Mouse (Mus musculus): ENCODE results near the gene Gm10553.
A peak's percentile ranks its signal among the peaks of the same experiment; 100 is the strongest.
"Not testable (repeated sequence)": the region's sequence is repeated elsewhere in the genome, so short reads cannot be mapped to it uniquely, and the experiment has no call there.

Gm10553 gene

DNA sequence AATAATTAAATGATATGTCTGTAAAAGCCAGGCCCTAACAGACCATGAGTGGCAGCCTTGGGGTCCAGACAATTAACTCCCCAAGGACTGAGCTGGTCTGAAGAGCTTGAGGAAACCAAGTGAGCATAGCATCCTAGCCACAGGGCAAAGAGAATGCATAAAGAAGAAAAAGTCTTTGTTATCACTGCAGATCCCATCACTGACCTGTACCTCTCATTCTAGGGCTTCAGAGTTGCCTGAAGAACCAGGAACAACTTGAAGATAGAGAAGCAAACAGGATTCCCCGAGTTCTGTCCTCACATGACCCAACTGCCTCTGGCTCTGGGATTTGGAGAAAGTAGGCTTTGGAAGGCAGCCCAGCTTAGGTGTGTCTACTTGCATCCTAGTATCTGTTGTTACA, at the start of gene Gm10553:
TSS of gene Gm10553 (plus strand) at position 301 of the 400 bp plus-strand sequence.
- not testable (repeated sequence) for DNase-seq

GRCm38 (mm10) chr1:85071690-85072089, 28.3 kb upstream of the Gm10553 start:
- not testable (repeated sequence) for DNase-seq

- not testable (repeated sequence) for DNase-seq
These were observed 26.9 kb upstream of the Gm10553 start for GRCm38 (mm10) chr1:85073099-85073498.

GRCm38 (mm10) chr1:85084803-85085202, 15.2 kb upstream of the Gm10553 start:
- not testable (repeated sequence) for DNase-seq

DNA sequence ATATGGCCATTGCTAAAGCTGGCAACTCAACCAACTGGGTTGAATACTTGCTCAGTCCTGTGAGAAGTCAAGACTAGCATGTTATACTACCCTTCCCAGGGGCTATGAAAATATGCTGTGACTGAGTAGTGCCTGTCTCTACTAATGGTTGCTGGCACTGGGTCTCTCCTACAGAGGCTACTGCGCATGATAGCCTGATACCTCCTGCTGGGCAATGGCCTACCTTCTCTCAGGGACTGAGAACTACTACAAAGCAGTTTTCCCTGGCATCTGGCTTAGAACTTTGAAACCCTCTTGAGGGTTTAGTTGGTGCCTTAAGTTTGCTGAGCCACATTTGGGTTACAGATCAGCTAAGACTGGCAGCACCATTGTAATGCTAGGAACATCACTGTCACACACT, 13.8 kb upstream of the Gm10553 start:
- DNase-seq: not testable (repeated sequence)

- not testable (repeated sequence) for DNase-seq
These were observed 7.8 kb upstream of the Gm10553 start for GRCm38 (mm10) chr1:85092169-85092568.

DNA sequence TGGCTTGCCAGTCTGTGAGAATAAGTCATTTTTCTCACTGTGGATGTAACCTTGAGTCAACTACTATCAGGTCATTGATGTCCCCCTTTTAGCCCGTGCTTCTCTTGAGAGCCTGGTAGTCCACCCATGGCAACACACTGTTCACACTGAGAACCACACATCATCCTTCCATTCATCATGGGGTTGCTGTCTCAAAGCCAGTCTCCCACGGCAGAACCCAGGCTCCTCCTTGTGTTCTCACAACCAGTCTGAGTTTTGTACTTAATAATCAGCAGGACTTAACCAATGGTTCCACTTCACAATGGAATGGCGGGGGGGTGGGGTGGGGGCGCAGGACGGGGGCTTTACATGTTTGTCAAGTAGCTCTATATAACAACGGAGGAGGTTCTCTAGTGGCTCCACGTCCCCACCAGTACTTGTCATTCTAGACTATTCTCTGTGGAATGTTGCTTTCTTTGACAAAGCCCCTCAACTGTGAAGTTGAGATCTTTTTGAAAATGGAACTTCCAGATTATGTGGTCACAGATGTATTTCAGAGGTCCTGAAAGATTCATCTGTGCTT, 6.9 kb upstream of the Gm10553 start:
- DNase-seq: not testable (repeated sequence)

DNA sequence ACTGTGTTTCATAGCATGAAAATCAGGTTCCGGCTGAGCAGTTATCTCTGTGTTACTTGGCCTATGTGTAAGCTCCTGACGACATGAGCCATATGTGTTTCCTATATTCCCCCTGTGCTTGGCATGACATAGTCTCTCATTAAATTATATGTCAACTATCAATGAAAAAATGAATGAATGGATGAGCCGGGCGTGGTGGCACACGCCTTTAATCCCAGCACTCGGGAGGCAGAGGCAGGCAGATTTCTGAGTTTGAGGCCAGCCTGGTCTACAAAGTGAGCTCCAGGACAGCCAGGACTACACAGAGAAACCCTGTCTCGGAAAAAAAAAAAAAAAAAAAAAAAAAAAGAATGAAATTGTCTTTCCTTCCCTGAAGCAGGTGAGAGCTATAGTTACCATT, 883 bp upstream of the Gm10553 start:
- not testable (repeated sequence) for DNase-seq

GRCm38 (mm10) chr1:85101754-85102153, 1.8 kb downstream of the Gm10553 start:
- not testable (repeated sequence) for DNase-seq

GRCm38 (mm10) chr1:85105336-85105735, 5.4 kb downstream of the Gm10553 start:
- not testable (repeated sequence) for DNase-seq

DNA sequence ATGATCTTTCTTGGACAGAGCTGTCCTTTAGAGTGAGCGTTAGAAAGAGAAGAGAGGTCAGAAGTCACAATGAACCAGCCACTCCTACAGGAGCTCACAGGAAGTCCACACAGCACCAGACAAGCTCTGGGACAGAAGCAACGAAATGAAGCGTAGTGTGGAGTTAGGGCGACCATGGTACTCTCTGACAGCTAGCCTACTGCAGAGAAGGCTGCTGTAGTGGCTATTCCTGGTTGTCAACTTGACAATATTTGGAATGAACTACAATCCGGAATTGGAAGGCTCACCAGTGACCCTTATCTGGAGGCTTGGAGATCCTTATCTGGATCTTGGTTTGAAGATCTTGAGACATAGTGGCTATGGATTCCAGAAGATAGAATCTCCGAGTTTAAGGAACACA, 6.0 kb downstream of the Gm10553 start:
- not testable (repeated sequence) for DNase-seq

GRCm38 (mm10) chr1:85109753-85110152, 9.8 kb downstream of the Gm10553 start, which contains the start of gene A530032D15Rik:
Gene A530032D15Rik, minus strand, starts transcription at chr1:85109853.
- not testable (repeated sequence) for DNase-seq

GRCm38 (mm10) chr1:85110876-85111275, 10.9 kb downstream of the Gm10553 start:
- not testable (repeated sequence) for DNase-seq

DNA sequence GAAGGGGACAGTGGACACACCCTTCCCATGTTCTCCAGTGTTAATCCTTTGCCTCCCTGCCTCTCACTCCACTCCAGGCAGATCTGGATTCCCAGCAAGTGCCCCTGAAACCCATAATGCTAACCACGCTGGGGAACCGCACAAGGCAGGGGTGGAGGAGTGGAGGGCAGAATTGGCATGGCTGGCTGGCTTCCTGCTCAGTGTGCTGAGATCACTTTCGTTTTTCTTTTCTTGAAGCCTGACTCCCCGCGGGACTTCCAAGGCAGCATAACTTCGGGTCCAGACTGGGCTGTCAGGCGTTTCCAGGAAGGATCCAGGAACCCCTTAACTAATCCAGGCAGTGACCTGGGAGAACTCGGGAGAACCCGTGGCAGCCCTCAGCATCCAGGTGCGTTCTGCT, 11.6 kb downstream of the Gm10553 start:
- DNase-seq: not testable (repeated sequence)

DNA sequence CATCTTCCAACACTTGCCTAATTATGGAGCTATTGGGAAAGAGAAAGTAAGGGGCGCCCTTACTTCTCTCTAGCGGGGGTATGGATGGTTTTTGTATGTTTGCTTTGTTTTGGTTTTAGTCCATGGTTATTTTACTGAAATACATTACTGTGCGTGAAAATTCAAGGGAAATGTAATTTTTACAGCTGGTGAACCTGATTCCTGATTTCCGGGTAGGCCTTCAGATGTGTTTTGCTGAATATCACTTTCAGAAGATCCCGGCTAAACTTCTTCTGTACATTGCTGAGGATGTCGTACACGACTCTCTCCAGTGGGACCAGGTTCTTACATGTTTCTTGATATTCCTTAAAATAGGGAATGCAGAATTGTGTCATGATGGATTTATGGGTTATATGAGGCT, 12.3 kb downstream of the Gm10553 start:
- not testable (repeated sequence) for DNase-seq

- not testable (repeated sequence) for DNase-seq
These were observed 12.9 kb downstream of the Gm10553 start for GRCm38 (mm10) chr1:85112889-85113288.

DNA sequence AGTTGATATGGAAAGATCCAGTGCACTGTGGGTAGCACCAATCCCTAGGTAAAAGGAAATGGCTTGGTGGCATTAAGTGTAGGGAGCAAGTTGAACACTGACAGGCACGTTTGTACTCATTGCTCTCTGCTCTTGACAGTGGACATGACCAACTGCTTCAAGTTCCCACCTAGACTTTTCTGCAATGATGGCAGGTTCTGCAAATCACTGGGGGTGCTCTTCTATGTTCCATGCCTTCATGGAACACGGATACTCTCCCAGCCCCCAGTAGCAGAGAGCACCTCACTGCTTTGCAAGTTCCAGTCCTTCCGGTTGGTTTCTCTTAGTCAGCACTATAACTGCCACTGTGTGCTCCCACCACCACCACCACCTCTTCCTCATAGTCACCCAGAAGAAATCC, 14.1 kb downstream of the Gm10553 start:
- DNase-seq: not testable (repeated sequence)

DNA sequence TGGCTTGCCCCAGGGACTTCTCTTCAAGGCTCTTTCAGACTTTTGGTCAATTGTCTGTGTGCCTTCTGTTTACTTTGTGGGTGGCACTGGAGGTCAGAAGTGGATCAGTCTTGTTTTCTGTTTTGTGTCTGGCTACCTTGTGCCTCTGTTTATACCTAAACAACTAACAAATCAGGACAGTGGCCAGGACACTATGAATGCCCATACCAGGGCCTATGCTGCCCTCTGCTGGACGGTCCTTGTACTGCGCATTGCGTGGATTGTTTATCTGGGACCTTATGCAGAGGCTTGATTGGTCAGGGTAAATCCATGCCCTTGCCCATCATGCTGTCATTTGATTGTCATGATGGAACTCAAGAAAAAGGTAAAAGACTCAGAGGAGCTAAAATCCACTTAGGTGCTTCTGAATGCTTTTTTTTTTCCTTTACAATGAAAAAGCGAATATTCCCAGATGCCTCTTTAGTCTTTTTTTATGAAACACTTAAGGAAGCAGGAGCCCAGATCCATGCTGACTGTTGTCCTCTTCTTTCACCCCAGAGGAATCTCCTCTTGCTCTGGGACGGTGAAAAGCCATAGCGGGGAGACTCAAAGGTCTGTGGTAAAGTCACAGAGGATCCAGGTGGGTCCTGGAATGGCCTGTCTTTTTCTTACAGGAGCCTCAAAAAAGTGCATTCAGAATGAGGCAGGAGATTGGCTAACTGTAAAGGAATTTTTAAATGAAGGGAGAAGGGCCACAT, 14.9 kb downstream of the Gm10553 start:
- peak; percentile 35 to 60 for DNase-seq

- not testable (repeated sequence) for DNase-seq
These were observed 17.6 kb downstream of the Gm10553 start for GRCm38 (mm10) chr1:85117537-85117936.

GRCm38 (mm10) chr1:85118341-85118740, 18.4 kb downstream of the Gm10553 start:
- not testable (repeated sequence) for DNase-seq

DNA sequence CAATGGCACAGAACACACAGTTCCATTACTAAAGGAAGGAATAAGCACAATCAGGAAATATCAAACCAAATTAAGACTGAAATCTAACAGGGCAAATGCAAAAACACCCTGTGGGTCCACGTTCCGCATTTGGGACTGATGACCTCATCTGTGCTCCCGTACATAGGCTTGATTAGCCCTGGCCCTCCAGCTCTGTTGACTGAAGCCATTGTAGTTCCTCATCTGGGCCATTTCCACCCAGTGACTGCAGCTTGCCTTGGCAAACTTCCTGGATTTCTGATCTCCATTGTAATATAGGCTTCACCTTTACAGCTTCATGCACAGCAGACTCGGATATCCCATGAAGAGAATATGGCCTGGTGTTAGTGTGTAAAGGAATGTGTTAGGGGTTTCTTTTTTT, 21.9 kb downstream of the Gm10553 start:
- not testable (repeated sequence) for DNase-seq

GRCm38 (mm10) chr1:85133671-85134070, 33.7 kb downstream of the Gm10553 start:
- not testable (repeated sequence) for DNase-seq
